Mouse (Mus musculus): ENCODE measurements around the gene N4bp1.
A peak's percentile ranks its signal among the peaks of the same experiment; 100 is the strongest.

The N4bp1 gene

GRCm38 (mm10) chr8:86824735-86825134 lies 60.3 kb downstream of the N4bp1 start:
- DNase-seq (ENCODE audit: low spot score), result no peak

- peak; percentile 24 for DNase-seq (ENCODE audit: low spot score)
Measured at GRCm38 (mm10) chr8:86820756-86821201, 64.3 kb downstream of the N4bp1 start.

- DNase-seq (ENCODE audit: low spot score), result no peak
Measured at GRCm38 (mm10) chr8:86820186-86820755, 64.8 kb downstream of the N4bp1 start.

GRCm38 (mm10) chr8:86819426-86819825 lies 65.6 kb downstream of the N4bp1 start:
- no peak for DNase-seq (ENCODE audit: low spot score)

- DNase-seq (ENCODE audit: low spot score), result no peak
Measured at GRCm38 (mm10) chr8:86808990-86809960, 75.8 kb downstream of the N4bp1 start.

GRCm38 (mm10) chr8:86808239-86808638 lies 76.8 kb downstream of the N4bp1 start:
- DNase-seq (ENCODE audit: low spot score), result peak; percentile 47

- DNase-seq (ENCODE audit: low spot score), result no peak
Measured at GRCm38 (mm10) chr8:86801988-86802387, 83.1 kb downstream of the N4bp1 start.

- DNase-seq (ENCODE audit: low spot score), result no peak
Measured at GRCm38 (mm10) chr8:86800966-86801365, 84.1 kb downstream of the N4bp1 start.

GRCm38 (mm10) chr8:86798141-86798540 lies 86.9 kb downstream of the N4bp1 start:
- no peak for DNase-seq (ENCODE audit: low spot score)

- no peak for DNase-seq (ENCODE audit: low spot score)
Measured at GRCm38 (mm10) chr8:86797705-86798104, 87.4 kb downstream of the N4bp1 start.

- DNase-seq (ENCODE audit: low spot score), result no peak
Measured at GRCm38 (mm10) chr8:86794716-86795115, 90.3 kb downstream of the N4bp1 start.

- DNase-seq (ENCODE audit: low spot score), result no peak
Measured at GRCm38 (mm10) chr8:86791542-86791941, 93.5 kb downstream of the N4bp1 start.

GRCm38 (mm10) chr8:86789576-86789975 lies 95.5 kb downstream of the N4bp1 start:
- DNase-seq (ENCODE audit: low spot score), result no peak

- DNase-seq (ENCODE audit: low spot score), result no peak
Measured at GRCm38 (mm10) chr8:86787891-86788420, 97.1 kb downstream of the N4bp1 start.

GRCm38 (mm10) chr8:86786498-86786897 lies 98.6 kb downstream of the N4bp1 start:
- no peak for DNase-seq (ENCODE audit: low spot score)

GRCm38 (mm10) chr8:86781094-86781493 lies 104.0 kb downstream of the N4bp1 start:
- DNase-seq (ENCODE audit: low spot score), result no peak

GRCm38 (mm10) chr8:86779207-86779606 lies 105.9 kb downstream of the N4bp1 start:
- no peak for DNase-seq (ENCODE audit: low spot score)

- DNase-seq (ENCODE audit: low spot score), result no peak
Measured at GRCm38 (mm10) chr8:86769945-86770715, 114.9 kb downstream of the N4bp1 start.

GRCm38 (mm10) chr8:86768499-86768898 lies 116.6 kb downstream of the N4bp1 start:
- DNase-seq (ENCODE audit: low spot score), result peak; percentile 67

GRCm38 (mm10) chr8:86766548-86767211 lies 118.4 kb downstream of the N4bp1 start:
- DNase-seq (ENCODE audit: low spot score), result peak; percentile 43

GRCm38 (mm10) chr8:86765669-86766068 lies 119.4 kb downstream of the N4bp1 start:
- no peak for DNase-seq (ENCODE audit: low spot score)

GRCm38 (mm10) chr8:86765155-86765554 lies 119.9 kb downstream of the N4bp1 start:
- no peak for DNase-seq (ENCODE audit: low spot score)

Data from MN1 (cell line).